Mouse (Mus musculus) heart, postnatal 36 days (tissue): ENCODE measurements at regions not wholly inside any gene's neighbourhood (a gene's known extent, or its start where the extent isn't known, plus 50 kb on each side); places are given as distances from the start of the nearest gene placed in this dataset.

Source experiments
- DNase-seq, 2 experiments: peaks; one replicate each; pipeline ENCODE4 v3.0.0; 2021 to 2022
- intact Hi-C: fragments of 180-260 bp; cut with DNase I; formaldehyde crosslinking; loops from one replicate; pipeline ENCODE4 v1.15.1; 2025

- intact Hi-C loops = no loop called here
- DNase-seq = no peak
Observed at GRCm38 (mm10) chr6:106876690-106877089, 76.8 kb upstream of the Crbn start.

- no peak for DNase-seq
- intact Hi-C loops = no loop called here
Observed at GRCm38 (mm10) chr6:106891879-106892638, 92.2 kb upstream of the Crbn start.

- DNase-seq = no peak
- intact Hi-C loops = no loop called here
Observed at GRCm38 (mm10) chr6:106892639-106892934, 92.7 kb upstream of the Crbn start.

GRCm38 (mm10) chr6:106903953-106904683 lies 104.2 kb upstream of the Crbn start:
- intact Hi-C loops = no loop called here
- DNase-seq = no peak

GRCm38 (mm10) chr6:106915121-106915520 lies 115.2 kb upstream of the Crbn start:
- DNase-seq = no peak
- intact Hi-C loops = no loop called here

GRCm38 (mm10) chr6:106916683-106917289 lies 116.9 kb upstream of the Crbn start:
- intact Hi-C loops = no loop called here
- no peak for DNase-seq

- intact Hi-C loops = no loop called here
- DNase-seq = no peak
Observed at GRCm38 (mm10) chr6:106920951-106921350, 121.1 kb upstream of the Crbn start.

GRCm38 (mm10) chr6:106925486-106925885 lies 125.6 kb upstream of the Crbn start:
- intact Hi-C loops = no loop called here
- DNase-seq = no peak

GRCm38 (mm10) chr6:106933584-106933983 lies 133.7 kb upstream of the Crbn start:
- intact Hi-C loops = no loop called here

GRCm38 (mm10) chr6:106946227-106946927 lies 146.5 kb upstream of the Crbn start:
- no peak for DNase-seq
- intact Hi-C loops = no loop called here

More at GRCm38 (mm10) chr6:106933584-106933983, 133.7 kb upstream of the Crbn start:
- DNase-seq = no peak

GRCm38 (mm10) chr6:106950909-106951308 lies 151.0 kb upstream of the Crbn start:
- intact Hi-C loops = no loop called here

GRCm38 (mm10) chr6:106961320-106961719 lies 161.4 kb upstream of the Crbn start:
- intact Hi-C loops = no loop called here
- DNase-seq = no peak

More at GRCm38 (mm10) chr6:106950909-106951308, 151.0 kb upstream of the Crbn start:
- no peak for DNase-seq

- intact Hi-C loops = no loop called here
- no peak for DNase-seq
Observed at GRCm38 (mm10) chr6:106964337-106964736, 164.5 kb upstream of the Crbn start.

- intact Hi-C loops = no loop called here
Observed at GRCm38 (mm10) chr6:106975439-106975838, 175.6 kb upstream of the Crbn start.

GRCm38 (mm10) chr6:106978721-106979120 lies 178.8 kb upstream of the Crbn start:
- no peak for DNase-seq
- intact Hi-C loops = no loop called here

More at GRCm38 (mm10) chr6:106975439-106975838, 175.6 kb upstream of the Crbn start:
- DNase-seq = no peak

- intact Hi-C loops = no loop called here
- DNase-seq = no peak
Observed at GRCm38 (mm10) chr6:106979755-106980154, 179.9 kb upstream of the Crbn start.

GRCm38 (mm10) chr6:106980188-106980587 lies 180.3 kb upstream of the Crbn start:
- intact Hi-C loops = no loop called here
- no peak for DNase-seq

- no peak for DNase-seq
- intact Hi-C loops = no loop called here
Observed at GRCm38 (mm10) chr6:106981232-106981631, 181.4 kb upstream of the Crbn start.

- DNase-seq = no peak
- intact Hi-C loops = no loop called here
Observed at GRCm38 (mm10) chr6:106985132-106985801, 185.4 kb upstream of the Crbn start.

- DNase-seq = no peak
- intact Hi-C loops = no loop called here
Observed at GRCm38 (mm10) chr6:106991586-106991985, 191.7 kb upstream of the Crbn start.
